Mouse (Mus musculus) 3T3-L1 (cell line): Measurements from ENCODE around the gene Gm20441.

Experiments
- DNase-seq: peaks from one replicate; pipeline ENCODE4 v3.0.0-alpha.2; 2015; ENCODE audit warnings: low read depth, low spot score

Gm20441 gene

GRCm38 (mm10) chr10:75780769-75781578 is at the start of gene Gm20441, which contains the start of gene Gstt3:
TSS of gene Gm20441 (minus strand) at chr10:75780954.
TSS of gene Gstt3 (minus strand) at chr10:75781414.
- peak; percentile 86 for DNase-seq

GRCm38 (mm10) chr10:75830275-75830670 is 49.5 kb upstream of the Gm20441 start:
- no peak for DNase-seq

GRCm38 (mm10) chr10:75829529-75830274 is 48.9 kb upstream of the Gm20441 start:
- DNase-seq = no peak

GRCm38 (mm10) chr10:75828500-75828931 is 47.8 kb upstream of the Gm20441 start:
- DNase-seq = peak; percentile 81

- DNase-seq = peak; percentile 95
Observed at GRCm38 (mm10) chr10:75827668-75828360, 47.1 kb upstream of the Gm20441 start.

- DNase-seq = no peak
Observed at GRCm38 (mm10) chr10:75824530-75824929, 43.8 kb upstream of the Gm20441 start.

- no peak for DNase-seq
Observed at GRCm38 (mm10) chr10:75823782-75824181, 43.0 kb upstream of the Gm20441 start.

GRCm38 (mm10) chr10:75822443-75822842 is 41.7 kb upstream of the Gm20441 start, which contains the start of gene Gstt4:
TSS of gene Gstt4 (minus strand) at chr10:75822543.
- DNase-seq = no peak

GRCm38 (mm10) chr10:75819882-75820281 is 39.1 kb upstream of the Gm20441 start:
- DNase-seq = no peak

- DNase-seq = no peak
Observed at GRCm38 (mm10) chr10:75818641-75819040, 37.9 kb upstream of the Gm20441 start.

GRCm38 (mm10) chr10:75804217-75804616 is 23.5 kb upstream of the Gm20441 start:
- no peak for DNase-seq

- peak; percentile 20 for DNase-seq
Observed at GRCm38 (mm10) chr10:75798176-75798696, 17.5 kb upstream of the Gm20441 start, which contains the start of gene Gstt1. TSS of gene Gstt1 (minus strand) at chr10:75798584.

- peak; percentile 42 for DNase-seq
Observed at GRCm38 (mm10) chr10:75797619-75798175, 16.9 kb upstream of the Gm20441 start.

GRCm38 (mm10) chr10:75796731-75797516 is 16.2 kb upstream of the Gm20441 start:
- no peak for DNase-seq

- peak; percentile 49 for DNase-seq
Observed at GRCm38 (mm10) chr10:75794880-75795279, 14.1 kb upstream of the Gm20441 start.

GRCm38 (mm10) chr10:75790773-75791172 is 10.0 kb upstream of the Gm20441 start:
- DNase-seq = no peak

GRCm38 (mm10) chr10:75789841-75790240 is 9.1 kb upstream of the Gm20441 start:
- no peak for DNase-seq

GRCm38 (mm10) chr10:75789081-75789735 is 8.5 kb upstream of the Gm20441 start:
- no peak for DNase-seq

- DNase-seq = no peak
Observed at GRCm38 (mm10) chr10:75788277-75788676, 7.5 kb upstream of the Gm20441 start.

- no peak for DNase-seq
Observed at GRCm38 (mm10) chr10:75785442-75785841, 4.7 kb upstream of the Gm20441 start.
